Mouse (Mus musculus) limb, embryonic 14.5 days (tissue): ENCODE data around the gene Galnt9. TPM values are rescaled to one million over a fixed set of nuclear protein-coding genes. Genes with fewer than 3 reads are reported as not detected.
A peak's percentile ranks its signal among the peaks of the same experiment; 100 is the strongest.

Experiments
- ATAC-seq: fragments of 200-750 bp; cut with Nextera tagmentation; 2 replicates; pipeline ENCODE4 v1.8.0; 2017; ENCODE audit warnings: low read depth, moderate number of reproducible peaks, moderate TSS enrichment; ENCODE audit not compliant: low FRiP score
- DNase-seq: peaks from one replicate; pipeline ENCODE4 v3.0.0-alpha.2; 2015; ENCODE audit warnings: low spot score
- H3K27ac ChIP-seq: fragments of 300-500 bp; sonication (generic); replicated peaks from 2 replicates; pipeline ENCODE4 v1.5.1; 2014; ENCODE audit warnings: low read depth, mild to moderate bottlenecking, low read length, moderate library complexity, mixed read lengths
- H3K27me3 ChIP-seq: fragments of 300-500 bp; sonication (generic); 2 replicates; pipeline ENCODE4 v1.6.1; 2014; ENCODE audit warnings: low read length, mixed read lengths; ENCODE audit not compliant: control insufficient read depth, insufficient read depth
- H3K36me3 ChIP-seq: fragments of 300-500 bp; sonication (generic); 2 replicates; pipeline ENCODE4 v1.6.1; 2014; ENCODE audit warnings: mild to moderate bottlenecking, low read length, moderate library complexity, mixed read lengths; ENCODE audit not compliant: control insufficient read depth, insufficient read depth
- H3K4me1 ChIP-seq: fragments of 300-500 bp; sonication (generic); 2 replicates; pipeline ENCODE4 v1.6.1; 2014; ENCODE audit warnings: antibody characterized with exemption, low read length, mixed read lengths; ENCODE audit not compliant: control insufficient read depth, insufficient read depth
- H3K4me2 ChIP-seq: fragments of 300-500 bp; sonication (generic); replicated peaks from 2 replicates; pipeline ENCODE4 v1.6.1; 2014; ENCODE audit warnings: low read depth, mild to moderate bottlenecking, low read length, moderate library complexity; ENCODE audit not compliant: severe bottlenecking
- H3K4me3 ChIP-seq: fragments of 300-500 bp; sonication (generic); replicated peaks from 2 replicates; pipeline ENCODE4 v1.5.1; 2014; ENCODE audit warnings: low read length
- H3K9ac ChIP-seq: fragments of 300-500 bp; sonication (generic); 2 replicates; pipeline ENCODE4 v1.6.1; 2014; ENCODE audit warnings: mild to moderate bottlenecking, low read depth, low read length, moderate library complexity; ENCODE audit not compliant: severe bottlenecking
- H3K9me3 ChIP-seq: fragments of 300-500 bp; sonication (generic); 2 replicates; pipeline ENCODE4 v1.6.1; 2016; ENCODE audit warnings: low read length; ENCODE audit not compliant: control insufficient read depth
- POLR2A ChIP-seq: fragments of 200-500 bp; IDR thresholded peaks from 2 replicates; pipeline ENCODE4 v1.8.0; 2012; ENCODE audit warnings: inconsistent platforms, mild to moderate bottlenecking, moderate library complexity, borderline replicate concordance; ENCODE audit not compliant: insufficient read depth, insufficient read length; ENCODE audit errors: extremely low read depth
- WGBS: fragments of 180-500 bp; shearing (Covaris S2); extraction: QIAGEN DNeasy Blood & Tissue Kit; methylation state at CpG from one replicate; pipeline ENCODE4 v1.1.7; 2014; 5-methylcytosine and 5-hydroxymethylcytosine counted together
- polyA plus RNA-seq, 2 experiments: library from polyadenylated mRNA; depleted of rRNA in 1 of 2; stranded (reverse) in 1 of 2; unstranded in 1 of 2; fragments of >200 nt; fragmentation: Nextera tagmentation in 1 of 2; extraction: Ambion mirVana in 1 of 2; gene quantifications; 2 replicates each; pipeline versions ENCODE4 v1.2.1 to v1.2.3; 2012 to 2014

Galnt9 gene
- polyA plus RNA-seq, 2 experiments, result 1.7 to 2.0 TPM

GRCm38 (mm10) chr5:110540947-110541346 is 3.2 kb upstream of the Galnt9 start:
- no peak overlapping the region for H3K27ac ChIP-seq
- H3K36me3 ChIP-seq, result no peaks in the 10 kb centered on the region
- H3K9me3 ChIP-seq, result no peaks in the 10 kb centered on the region
- H3K4me3 ChIP-seq, result no peak overlapping the region
- H3K27me3 ChIP-seq, result peaks cover 35% of the 10 kb centered on the region
- no peak overlapping the region for H3K4me2 ChIP-seq
- no peak for ATAC-seq
- 44% methylated on average over 2 of the region's 2 CpGs for WGBS
- no peak for TF ChIP-seq POLR2A
- H3K9ac ChIP-seq, result no peak overlapping the region
- H3K4me1 ChIP-seq, result 0 out of 2 replicates have a peak, but pooled peaks cover 7% of the 10 kb centered on the region
- no peak for DNase-seq

DNA sequence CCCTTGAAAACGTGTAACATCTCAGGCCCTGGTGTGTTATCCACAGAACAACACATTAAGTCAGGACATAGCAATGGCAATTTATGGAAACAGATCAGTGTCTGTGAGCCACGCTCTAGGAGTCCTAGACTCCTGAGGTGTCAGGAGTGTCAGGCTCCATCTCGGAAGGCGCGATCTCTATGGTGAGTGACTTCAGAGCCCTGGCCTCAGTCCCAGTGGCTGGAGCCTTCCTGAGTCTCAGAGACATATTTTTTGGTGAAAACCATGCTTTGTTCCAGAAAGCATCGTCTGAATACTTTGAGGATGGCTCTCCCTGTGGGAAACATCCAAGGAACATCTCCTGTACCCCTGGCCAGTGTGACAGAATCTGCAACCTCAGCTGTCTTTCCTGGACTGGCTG is 2.7 kb upstream of the Galnt9 start:
- DNase-seq (no peak), ATAC-seq (no peak)
- Histone ChIP-seq H3K4me3 (no peak overlapping the region), H3K4me1 (0 out of 2 replicates have a peak, but pooled peaks cover 7% of the 10 kb centered on the region), H3K9me3 (no peaks in the 10 kb centered on the region), H3K27ac (no peak overlapping the region), H3K36me3 (no peaks in the 10 kb centered on the region), H3K27me3 (peaks cover 38% of the 10 kb centered on the region), H3K9ac (no peak overlapping the region), H3K4me2 (no peak overlapping the region)
- no peak for TF ChIP-seq POLR2A
- WGBS, result 70% methylated on average over 6 of the region's 6 CpGs

DNA sequence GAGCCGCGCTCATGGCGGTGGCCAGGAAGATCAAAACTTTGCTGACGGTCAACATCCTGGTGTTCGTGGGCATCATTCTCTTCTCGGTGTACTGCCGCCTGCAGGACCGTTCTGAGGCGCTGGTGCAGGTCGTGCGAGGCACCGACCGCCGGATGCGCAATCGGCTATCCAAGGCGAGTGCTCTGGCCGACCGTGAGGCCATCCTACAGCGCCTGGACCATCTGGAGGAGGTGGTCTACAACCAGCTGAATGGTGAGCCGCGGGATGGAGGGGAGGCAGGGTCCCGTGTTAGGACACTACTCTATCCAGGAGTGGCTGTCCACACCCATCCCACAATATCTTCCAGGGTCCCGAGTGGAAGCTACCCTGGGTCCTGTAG is 525 bp downstream of the Galnt9 start:
- Histone ChIP-seq H3K27ac (no peak overlapping the region), H3K4me1 (0 out of 2 replicates have a peak, but pooled peaks cover 7% of the 10 kb centered on the region), H3K9me3 (no peaks in the 10 kb centered on the region), H3K36me3 (no peaks in the 10 kb centered on the region), H3K27me3 (peaks cover 38% of the 10 kb centered on the region), H3K4me2 (peak overlapping the region; percentile 73), H3K9ac (no peak overlapping the region), H3K4me3 (peak overlapping the region; percentile 42)
- no peak for TF ChIP-seq POLR2A
- ATAC-seq (no peak), DNase-seq (no peak)
- WGBS, result 4% methylated on average over 23 of the region's 24 CpGs

- 84% methylated on average over 7 of the region's 7 CpGs for WGBS
- Histone ChIP-seq H3K27ac (no peak overlapping the region), H3K4me2 (no peak overlapping the region), H3K27me3 (peaks cover 38% of the 10 kb centered on the region), H3K36me3 (no peaks in the 10 kb centered on the region), H3K4me1 (0 out of 2 replicates have a peak, but pooled peaks cover 7% of the 10 kb centered on the region), H3K4me3 (no peak overlapping the region), H3K9ac (no peak overlapping the region), H3K9me3 (no peaks in the 10 kb centered on the region)
- TF ChIP-seq POLR2A, result no peak
- no peak for ATAC-seq
- no peak for DNase-seq
Measured at GRCm38 (mm10) chr5:110545311-110545710, 1.2 kb downstream of the Galnt9 start.

DNA sequence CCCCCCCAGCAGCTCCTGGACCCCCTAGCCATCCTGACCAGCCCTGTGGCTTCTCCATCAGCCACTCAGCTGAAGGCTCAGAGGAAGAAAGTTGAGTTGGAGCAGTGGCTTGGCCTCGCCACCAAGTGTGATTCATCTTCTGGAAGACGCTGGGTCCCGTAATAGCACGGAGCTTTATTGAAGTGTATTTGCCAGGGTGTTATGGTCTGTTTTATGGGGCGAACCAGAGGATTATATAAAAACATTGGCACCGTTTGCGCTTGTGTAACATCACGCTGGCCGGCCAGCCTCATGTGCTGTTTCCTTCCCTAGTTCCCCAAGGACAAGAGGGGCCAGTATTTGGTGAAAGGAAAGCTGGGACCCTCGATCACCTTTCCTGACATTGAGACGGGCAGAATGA is 2.0 kb downstream of the Galnt9 start:
- Histone ChIP-seq H3K27ac (no peak overlapping the region), H3K4me3 (no peak overlapping the region), H3K9ac (no peak overlapping the region), H3K9me3 (no peaks in the 10 kb centered on the region), H3K4me2 (no peak overlapping the region), H3K27me3 (peaks cover 38% of the 10 kb centered on the region), H3K36me3 (no peaks in the 10 kb centered on the region), H3K4me1 (0 out of 2 replicates have a peak, but pooled peaks cover 7% of the 10 kb centered on the region)
- DNase-seq (no peak), ATAC-seq (no peak)
- no peak for TF ChIP-seq POLR2A
- whole genome bisulfite sequencing, result 67% methylated on average over 11 of the region's 11 CpGs
